8 mouse cellular contexts compared by ENCODE assay signal in genomic region chr13:44673337-44673966, GRCm38 (mm10). TPM values are rescaled to one million over a fixed set of nuclear protein-coding genes. Genes with fewer than 3 reads are reported as not detected.
DNase-seq lines count a peak whose midpoint lies in the region; ATAC-seq and TF ChIP-seq lines count a peak whose summit lies in the region.

No protein-coding gene starts in this region.

- no peak for DNase-seq in liver, embryonic 11.5 days (ENCODE audit: low spot score)
- DNase-seq in liver, result no peak
- DNase-seq in embryonic facial prominence, embryonic 10.5 days (ENCODE audit: low spot score), result peak; percentile 22
- DNase-seq in layer of hippocampus, adult 2 months (ENCODE audit: low spot score in 2 of 2), result peak in 1 of 2 experiments; percentile 2
- no peak for DNase-seq in adrenal gland, postnatal 4 days (ENCODE audit: low spot score in 2 of 2)
- no peak for DNase-seq in heart, postnatal 14 days

- intact Hi-C loops in heart, postnatal 14 days (cut with DNase I), result no loop called here

- H3K4me3 ChIP-seq in liver, embryonic 11.5 days (ENCODE audit: low read depth, low read length), result peak overlapping the region; percentile 12
- H3K4me3 ChIP-seq in bone marrow, adult 2 months (replicated peaks; ENCODE audit: control insufficient read depth, low read depth, low read length), result peak overlapping the region; percentile 5
- peak overlapping the region; percentile 43 for H3K4me3 ChIP-seq in embryonic facial prominence, embryonic 10.5 days
- H3K4me3 ChIP-seq in layer of hippocampus, adult 2 months, result peak overlapping the region; percentile 27
- no peak overlapping the region for H3K4me3 ChIP-seq in midbrain, embryonic 15.5 days

- no peak for ATAC-seq in liver, embryonic 11.5 days (replicated peaks; ENCODE audit: low FRiP score)
- ATAC-seq in midbrain, embryonic 15.5 days (replicated peaks), result no peak

- no peak overlapping the region for H3K9ac ChIP-seq in liver, embryonic 11.5 days (ENCODE audit: low read depth, low read length)
- no peak overlapping the region for H3K9ac ChIP-seq in midbrain, embryonic 15.5 days

- peaks cover 14% of the 10 kb centered on the region for H3K27me3 ChIP-seq in liver, embryonic 11.5 days (replicated peaks; ENCODE audit: control insufficient read depth, insufficient read depth, low read length)
- peaks cover 38% of the 10 kb centered on the region for H3K27me3 ChIP-seq in embryonic facial prominence, embryonic 10.5 days (replicated peaks; ENCODE audit: low read depth, poor library complexity, severe bottlenecking)
- H3K27me3 ChIP-seq in midbrain, embryonic 15.5 days (replicated peaks), result no peaks in the 10 kb centered on the region

- H3K4me2 ChIP-seq in liver, embryonic 11.5 days, result peak overlapping the region; percentile 55
- peak overlapping the region; percentile 9 for H3K4me2 ChIP-seq in midbrain, embryonic 15.5 days

- no peak for TF ChIP-seq CTCF in bone marrow, adult 2 months (IDR thresholded peaks at IDR 0.05; ENCODE audit: control insufficient read depth, insufficient read depth, low read length)
- TF ChIP-seq CTCF in layer of hippocampus, adult 2 months (conservative IDR thresholded peaks at IDR 0.05), result no peak

- H3K9me3 ChIP-seq in liver, embryonic 11.5 days (ENCODE audit: control insufficient read depth, low read length), result no peaks in the 10 kb centered on the region
- no peaks in the 10 kb centered on the region for H3K9me3 ChIP-seq in embryonic facial prominence, embryonic 10.5 days
- H3K9me3 ChIP-seq in midbrain, embryonic 15.5 days, result no peaks in the 10 kb centered on the region

- TF ChIP-seq POLR2A in bone marrow, adult 2 months (IDR thresholded peaks at IDR 0.05; ENCODE audit: borderline replicate concordance, control insufficient read depth, low read depth, low read length), result no peak

- H3K27ac ChIP-seq in liver, embryonic 11.5 days (ENCODE audit: low read depth, low read length), result no peak overlapping the region
- H3K27ac ChIP-seq in bone marrow, adult 2 months (ENCODE audit: control insufficient read depth, insufficient read depth, low read depth, low read length, poor library complexity), result no peak overlapping the region
- H3K27ac ChIP-seq in embryonic facial prominence, embryonic 10.5 days (replicated peaks), result no peak overlapping the region
- H3K27ac ChIP-seq in layer of hippocampus, adult 2 months, result no peak overlapping the region
- H3K27ac ChIP-seq in midbrain, embryonic 15.5 days, result no peak overlapping the region

- WGBS in liver, embryonic 11.5 days, result 14% methylated on average over 20 of the region's 20 CpGs
- under 1% methylated on average over 20 of the region's 20 CpGs for WGBS in bone marrow, adult 2 months
- WGBS in embryonic facial prominence, embryonic 10.5 days, result 20% methylated on average over 20 of the region's 20 CpGs
- WGBS in midbrain, embryonic 15.5 days, result 42% methylated on average over 20 of the region's 20 CpGs

- no peaks in the 10 kb centered on the region for H3K36me3 ChIP-seq in liver, embryonic 11.5 days (ENCODE audit: control insufficient read depth, insufficient read depth, low read length)
- no peaks in the 10 kb centered on the region for H3K36me3 ChIP-seq in embryonic facial prominence, embryonic 10.5 days (replicated peaks)
- no peaks in the 10 kb centered on the region for H3K36me3 ChIP-seq in midbrain, embryonic 15.5 days (replicated peaks)

- peaks cover 8% of the 10 kb centered on the region; the same call in 1 of the 2 replicates for H3K4me1 ChIP-seq in liver, embryonic 11.5 days (replicated peaks; ENCODE audit: control insufficient read depth, insufficient read depth, low read length)
- H3K4me1 ChIP-seq in bone marrow, adult 2 months (ENCODE audit: control insufficient read depth, insufficient read depth, low read length), result no peaks in the 10 kb centered on the region; the same call in 1 of the 2 replicates
- H3K4me1 ChIP-seq in embryonic facial prominence, embryonic 10.5 days, result peaks cover 15% of the 10 kb centered on the region
- H3K4me1 ChIP-seq in midbrain, embryonic 15.5 days, result 0 out of 2 replicates have a peak, but pooled peaks cover 3% of the 10 kb centered on the region

RNA-seq across cellular contexts. Expression of gene Jarid2, which starts 55.8 kb away (rescaled TPM):
- 19.2 and 19.6 TPM in 2 replicates for polyA plus RNA-seq in liver, embryonic 11.5 days (2014; fragmentation: Nextera tagmentation; extraction: Ambion mirVana)
- 30.0 and 36.0 TPM in 2 replicates for polyA plus RNA-seq in bone marrow, adult 2 months (2011; ENCODE audit: insufficient read depth, insufficient read length, low replicate concordance, missing spikeins)
- 54.9 and 59.4 TPM in 2 replicates for polyA plus RNA-seq in embryonic facial prominence, embryonic 10.5 days (2016; fragmentation: Nextera tagmentation; extraction: Ambion mirVana)
- total RNA-seq in layer of hippocampus, adult 2 months (2021), result 10 to 100 TPM; 26.4 to 31.9 TPM
- polyA plus RNA-seq in midbrain, embryonic 15.5 days (2015; fragmentation: Nextera tagmentation; extraction: Ambion mirVana), result 40.7 and 44.7 TPM in 2 replicates
- total RNA-seq in adrenal gland, postnatal 4 days (2021), result 10 to 100 TPM; 63.5 to 72.7 TPM
- 10 to 100 TPM; 46.7 to 50.0 TPM for total RNA-seq in heart, postnatal 14 days (2021)
